Mouse (Mus musculus): ENCODE results near the gene Zfp866.

DNA sequence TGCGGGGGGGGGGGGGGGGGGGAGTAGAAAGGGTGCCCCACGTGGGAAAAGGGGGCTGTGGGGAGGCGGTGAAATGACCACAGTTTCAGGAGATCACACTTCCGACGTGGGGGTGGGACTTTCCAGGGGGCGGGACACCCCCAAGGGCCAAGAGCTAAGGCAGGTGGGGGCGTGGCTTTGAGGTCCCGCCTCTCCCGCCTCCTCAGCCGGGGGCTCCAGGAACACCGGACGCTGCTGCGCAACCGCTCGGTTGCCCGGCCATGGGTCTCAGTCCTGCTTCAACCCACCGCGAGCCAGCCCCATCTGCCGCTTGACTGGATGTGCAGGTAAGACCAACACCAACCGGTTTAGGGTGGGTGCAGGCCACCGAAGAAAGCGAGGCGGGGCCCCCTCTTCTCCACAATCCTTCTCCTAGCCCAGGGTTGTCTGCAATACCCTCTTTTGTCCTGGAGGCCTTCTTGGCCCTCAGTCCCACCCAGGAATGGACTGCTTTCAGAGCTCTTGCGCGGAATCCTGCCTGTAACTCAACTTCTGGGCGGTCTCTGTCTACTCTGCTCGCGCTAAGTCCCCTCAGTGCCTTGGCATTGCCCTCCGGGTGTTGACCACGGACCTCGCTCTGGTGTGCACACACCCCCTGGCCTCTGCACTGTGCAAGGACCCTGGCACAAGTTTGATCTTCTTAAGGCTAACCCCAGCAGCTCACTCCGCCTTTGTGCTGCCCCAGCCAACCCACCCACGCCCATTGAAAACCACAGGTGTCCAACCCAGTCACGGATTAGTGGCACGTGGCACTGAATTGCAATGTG lies 31.6 kb upstream of the Zfp866 start, which contains the start of gene Lpar2:
- no peak for TF ChIP-seq CTCF (IDR thresholded peaks at IDR 0.05; ENCODE audit: extremely low read depth, insufficient read depth, low read length)
- TF ChIP-seq POLR2A (IDR thresholded peaks at IDR 0.05; ENCODE audit: extremely low read depth, insufficient read depth, low read length): no peak

Measured in cortical plate, adult 2 months (tissue).